Mouse (Mus musculus): ENCODE measurements around the gene Carmil2.
A peak's percentile ranks its signal among the peaks of the same experiment; 100 is the strongest.

The Carmil2 gene

DNA sequence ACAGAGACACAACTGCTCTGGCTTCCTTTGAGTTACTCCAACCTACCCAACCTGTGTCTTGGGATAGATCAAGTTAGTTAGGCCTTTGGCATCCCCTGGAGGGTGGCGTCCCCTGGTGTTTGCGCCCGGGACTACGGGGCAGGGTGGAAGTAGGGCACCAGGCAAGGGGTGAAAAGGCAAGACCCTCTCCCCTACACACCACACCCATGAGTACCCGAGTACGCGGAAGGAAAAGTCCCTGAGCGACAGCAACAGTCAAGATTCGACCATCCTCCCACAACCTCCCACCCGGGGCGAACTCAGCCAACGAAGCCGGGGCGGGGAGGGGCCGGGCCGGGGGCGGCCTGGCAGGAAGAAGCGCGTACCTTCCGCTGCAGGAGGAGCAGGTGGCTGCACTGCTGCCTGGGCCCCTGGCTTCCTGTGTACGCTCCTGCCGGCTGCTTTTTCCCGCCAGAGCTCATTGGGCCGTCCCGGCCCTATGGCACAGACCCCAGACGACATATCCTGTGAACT lies at the start of gene Carmil2:
TSS of gene Carmil2 (plus strand) at position 479 of the 513 bp plus-strand sequence.
- peak; percentile 69 for DNase-seq (ENCODE audit: low spot score)

DNA sequence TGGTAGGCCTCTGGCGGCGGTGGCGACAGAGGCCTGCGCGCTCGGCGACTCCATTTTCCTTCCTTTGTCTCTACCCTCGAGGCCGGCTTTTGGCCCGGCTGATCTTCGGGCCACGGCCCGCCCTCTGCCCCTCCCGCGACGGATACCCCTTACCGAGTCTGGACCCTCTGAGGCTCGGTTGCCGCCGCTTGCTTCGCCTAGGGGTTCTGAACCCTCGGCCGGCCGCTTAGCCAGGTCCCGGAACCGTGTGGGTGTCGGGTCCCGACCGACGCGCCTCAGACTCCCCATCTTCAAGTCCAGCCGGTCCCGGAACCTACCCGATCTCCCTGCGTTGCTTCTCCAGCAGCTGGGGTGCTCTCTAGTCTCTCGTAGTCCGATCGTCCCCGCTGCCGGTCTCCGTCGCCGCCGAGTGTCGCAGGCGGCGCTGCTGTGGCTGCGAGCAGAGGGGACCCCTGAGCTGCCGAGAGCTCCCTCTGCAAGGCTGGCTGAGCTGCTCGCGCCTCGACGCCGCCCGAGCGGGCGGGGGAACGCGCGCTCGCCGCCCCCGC lies 49.0 kb upstream of the Carmil2 start, which contains the start of gene Agrp:
TSS of gene Agrp (minus strand) at position 431 of the 548 bp plus-strand sequence.
- no peak for DNase-seq (ENCODE audit: low spot score)

DNA sequence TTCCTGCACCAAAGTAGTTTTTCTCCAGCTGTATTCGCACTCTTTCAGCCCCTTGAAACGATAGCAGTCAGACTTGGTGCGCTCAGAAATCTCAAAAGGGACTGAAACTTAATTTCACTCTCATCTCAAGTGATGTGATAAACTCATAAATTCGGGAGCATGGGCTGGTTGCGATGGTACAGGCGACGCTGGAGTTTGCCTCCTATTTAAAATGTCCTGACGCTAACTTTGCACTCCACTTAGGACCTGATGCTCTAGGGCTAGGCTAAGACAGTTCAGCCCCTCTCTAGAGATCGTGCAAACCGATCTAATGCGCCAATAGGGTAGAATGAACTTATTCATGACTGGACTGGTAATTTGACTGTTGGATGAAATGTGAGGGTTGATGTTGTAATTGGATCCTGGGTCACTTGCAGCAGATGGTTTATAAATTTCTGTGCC lies 48.5 kb upstream of the Carmil2 start:
- DNase-seq (ENCODE audit: low spot score): no peak

DNA sequence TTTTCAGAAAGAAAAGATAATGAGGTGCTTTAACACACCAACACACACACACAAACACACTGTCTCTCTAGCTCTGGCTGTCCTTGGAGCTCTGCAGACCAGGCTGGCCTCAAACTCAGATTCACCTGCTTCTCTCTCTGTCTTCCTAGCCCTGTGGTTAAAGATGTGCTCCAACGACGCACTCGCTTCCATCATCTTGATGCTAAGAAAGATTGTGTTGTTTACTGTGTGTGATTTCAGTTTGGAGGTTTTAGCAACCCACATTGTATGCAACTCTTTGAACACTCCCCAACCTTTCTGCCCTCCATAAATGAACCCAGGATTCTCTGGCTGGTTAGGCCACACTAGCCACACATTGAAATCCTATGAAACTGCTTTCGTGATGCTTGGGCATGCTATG lies 47.6 kb upstream of the Carmil2 start:
- no peak for DNase-seq (ENCODE audit: low spot score)

DNA sequence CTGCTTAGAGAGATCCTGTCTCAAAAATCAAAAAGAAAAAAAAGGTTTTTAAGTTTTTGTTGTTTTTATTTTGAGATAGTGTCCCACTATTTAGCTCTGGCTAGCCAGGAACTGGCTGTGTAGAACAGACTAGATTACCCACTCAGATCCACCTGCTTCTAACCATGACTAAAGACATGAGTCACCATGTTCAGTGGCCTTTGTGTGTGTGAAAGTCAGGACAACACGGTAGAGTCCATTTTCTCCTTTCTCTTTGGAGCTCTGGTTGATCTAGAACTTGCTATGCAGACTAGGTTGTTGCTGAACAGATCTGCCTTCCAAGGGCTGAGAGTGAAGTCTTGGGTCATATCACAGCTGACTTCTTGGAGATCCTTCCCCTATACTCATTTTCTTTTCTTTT lies 46.2 kb upstream of the Carmil2 start:
- DNase-seq (ENCODE audit: low spot score): no peak

DNA sequence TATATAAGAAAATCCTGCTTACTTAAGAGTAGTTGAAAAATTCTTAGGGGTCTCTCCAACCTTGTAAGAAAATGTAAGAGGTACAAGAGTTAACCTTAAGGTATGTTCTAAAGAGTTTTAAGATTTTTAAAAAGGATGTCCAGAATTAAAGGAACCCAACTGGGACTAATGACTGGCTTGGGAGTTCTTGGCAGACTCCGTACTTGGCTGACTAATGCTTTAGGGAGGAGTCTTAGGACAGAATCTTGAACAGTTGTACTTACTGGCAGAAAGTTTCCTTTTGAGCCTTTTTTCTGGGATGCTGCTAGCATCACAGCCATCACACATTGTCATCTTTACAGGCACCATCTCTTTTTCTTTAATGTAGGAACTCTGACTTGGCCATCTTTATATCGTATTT lies 45.6 kb upstream of the Carmil2 start:
- DNase-seq (ENCODE audit: low spot score): no peak

DNA sequence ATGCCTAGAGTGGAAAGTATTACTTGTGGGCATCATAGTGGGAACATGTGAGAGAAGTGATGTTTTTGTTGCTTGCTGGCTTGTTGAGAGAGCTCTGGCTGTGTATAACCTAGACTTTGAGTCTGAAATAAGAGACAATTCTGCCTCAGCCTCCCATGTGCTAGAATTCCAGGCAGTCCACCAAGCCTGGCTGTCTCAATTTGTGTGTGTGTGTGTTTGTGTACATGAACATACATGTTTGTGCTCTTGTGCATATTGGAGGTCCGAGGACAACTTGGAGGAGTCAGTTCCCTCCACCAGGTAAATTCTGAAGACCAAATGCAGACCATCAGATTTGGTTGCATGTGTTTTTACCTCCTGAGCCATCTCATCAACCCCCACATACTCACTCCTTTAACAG lies 40.9 kb upstream of the Carmil2 start:
- DNase-seq (ENCODE audit: low spot score): no peak

DNA sequence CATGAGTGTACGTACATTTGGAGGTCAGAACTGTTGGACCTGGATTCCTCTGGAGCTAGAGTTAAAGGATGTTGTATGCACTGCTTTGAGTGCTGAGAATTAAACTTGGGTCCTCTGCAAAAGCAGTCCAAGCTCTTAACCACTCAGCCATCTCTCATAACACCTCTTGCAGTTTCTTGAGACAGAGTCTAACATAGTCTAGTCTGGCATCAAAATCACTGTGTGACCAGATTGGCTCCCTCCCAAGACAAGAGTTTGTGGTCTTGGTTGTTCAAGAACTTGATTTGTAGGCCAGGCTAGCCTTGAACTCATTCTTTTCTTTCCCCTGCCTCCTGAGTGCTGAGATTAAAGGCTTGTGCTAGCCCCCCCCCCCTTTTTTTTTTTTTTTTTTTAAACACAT lies 37.1 kb upstream of the Carmil2 start:
- no peak for DNase-seq (ENCODE audit: low spot score)

DNA sequence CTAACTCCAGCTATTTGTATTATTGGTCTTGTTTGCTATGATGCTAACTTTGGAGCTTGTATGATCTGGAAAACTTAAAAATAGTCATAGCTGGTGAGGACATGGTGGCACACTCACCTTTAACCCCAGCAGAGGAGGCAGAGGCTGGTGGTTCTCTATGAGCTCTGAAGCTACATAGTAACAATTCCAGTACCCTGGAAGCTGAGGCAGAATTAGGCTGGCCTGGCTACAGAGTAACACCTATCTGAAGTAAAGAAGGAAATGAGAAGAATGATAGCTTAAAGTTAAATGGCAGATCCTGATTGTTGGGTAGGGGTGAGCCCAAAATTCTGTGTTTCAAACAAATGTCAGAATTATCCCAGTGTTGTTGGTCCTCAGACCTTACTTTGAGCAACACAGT lies 28.4 kb upstream of the Carmil2 start:
- no peak for DNase-seq (ENCODE audit: low spot score)

DNA sequence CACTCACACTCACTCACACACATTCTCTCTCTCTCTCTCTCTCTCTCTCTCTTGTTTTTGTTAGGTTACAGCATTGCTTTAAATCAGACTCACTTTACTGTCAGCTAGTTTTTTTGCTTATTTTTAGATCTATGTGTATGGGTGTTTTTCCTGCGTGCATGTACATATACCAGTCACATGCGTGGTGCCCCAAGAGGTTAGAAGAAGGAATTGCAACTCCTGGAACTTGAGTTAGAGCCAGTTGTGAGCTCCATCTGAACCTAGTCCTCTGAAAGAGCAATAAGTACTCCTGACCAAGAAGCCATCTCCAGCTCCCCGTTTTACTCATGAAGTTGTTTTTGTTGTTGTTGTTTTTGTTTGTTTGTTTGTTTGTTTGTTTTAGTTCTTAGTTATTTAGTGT lies 24.9 kb upstream of the Carmil2 start:
- no peak for DNase-seq (ENCODE audit: low spot score)

DNA sequence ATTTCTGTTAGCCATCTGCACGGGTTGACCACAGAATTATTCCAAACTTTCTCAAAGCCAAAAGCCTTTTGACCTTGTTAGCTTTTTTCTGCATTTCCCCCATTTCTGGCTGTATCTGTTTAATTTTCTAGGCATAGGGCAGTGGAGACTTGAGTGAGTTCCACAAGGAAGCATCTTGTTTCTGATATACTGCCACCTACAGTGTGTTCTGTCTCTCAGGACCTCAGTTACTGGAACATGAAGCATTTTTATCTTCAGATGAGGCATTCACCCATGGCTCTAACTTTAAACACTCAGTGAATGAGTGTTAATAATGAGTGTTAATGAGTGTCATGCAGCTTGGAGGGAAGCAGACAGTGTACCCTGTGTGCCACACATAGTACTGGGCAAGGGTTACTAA lies 8.2 kb upstream of the Carmil2 start:
- DNase-seq (ENCODE audit: low spot score): no peak

DNA sequence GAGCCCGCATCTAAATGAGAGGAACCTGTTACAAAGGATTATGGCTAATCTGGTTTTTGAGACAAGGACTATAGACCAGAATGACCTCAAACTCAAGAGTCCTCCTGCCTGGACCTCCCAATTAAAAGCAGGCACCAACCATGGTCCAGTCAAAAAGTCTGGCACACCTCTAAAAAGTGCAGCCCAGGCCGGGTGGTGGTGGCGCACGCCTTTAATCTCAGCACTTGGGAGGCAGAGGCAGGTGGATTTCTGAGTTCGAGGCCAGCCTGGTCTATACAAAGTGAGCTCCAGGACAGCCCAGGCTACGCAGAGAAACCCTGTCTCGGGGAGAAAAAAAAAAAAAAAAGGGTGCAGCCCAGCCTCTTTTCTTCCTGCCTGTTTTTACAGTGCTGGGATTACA lies 749 bp upstream of the Carmil2 start:
- no peak for DNase-seq (ENCODE audit: low spot score)

DNA sequence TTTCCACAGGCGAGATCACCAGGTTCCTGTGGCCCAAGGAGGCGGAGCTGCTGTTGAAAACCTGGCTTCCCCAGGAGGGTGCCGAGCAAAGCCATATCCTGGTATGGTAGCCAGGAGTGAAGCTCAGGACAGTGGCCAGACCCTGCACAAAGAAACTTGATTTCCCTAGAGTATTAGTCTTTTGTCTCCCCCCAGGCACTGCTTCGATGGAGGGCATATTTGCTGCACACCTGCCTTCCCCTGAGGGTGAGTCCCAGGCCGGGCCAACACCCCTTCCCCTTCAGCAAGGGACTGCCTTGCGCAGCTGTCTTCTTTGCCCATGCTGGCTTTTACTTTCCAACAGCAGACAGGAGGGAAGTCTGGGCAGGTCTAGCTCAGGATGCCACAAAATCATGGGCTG lies 477 bp downstream of the Carmil2 start:
- no peak for DNase-seq (ENCODE audit: low spot score)

DNA sequence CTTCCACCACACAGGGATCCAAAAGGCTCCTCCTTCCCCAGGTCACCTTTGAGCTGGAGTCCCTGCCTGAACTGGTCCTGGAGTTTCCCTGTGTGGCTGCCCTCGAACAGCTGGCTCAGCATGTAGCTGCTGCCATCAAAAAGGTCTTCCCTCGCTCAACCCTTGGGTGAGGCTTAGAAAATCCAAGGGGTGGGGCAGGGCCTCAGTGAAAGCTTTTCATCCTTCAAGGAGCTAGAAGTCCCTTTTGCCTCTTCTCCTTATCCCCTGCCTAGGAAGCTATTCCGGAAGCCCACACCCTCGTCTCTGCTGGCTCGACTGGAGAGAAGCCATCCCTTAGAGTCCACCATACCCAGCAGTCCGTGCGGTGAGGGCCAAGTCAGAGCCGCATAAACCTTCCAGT lies 1.4 kb downstream of the Carmil2 start:
- no peak for DNase-seq (ENCODE audit: low spot score)

DNA sequence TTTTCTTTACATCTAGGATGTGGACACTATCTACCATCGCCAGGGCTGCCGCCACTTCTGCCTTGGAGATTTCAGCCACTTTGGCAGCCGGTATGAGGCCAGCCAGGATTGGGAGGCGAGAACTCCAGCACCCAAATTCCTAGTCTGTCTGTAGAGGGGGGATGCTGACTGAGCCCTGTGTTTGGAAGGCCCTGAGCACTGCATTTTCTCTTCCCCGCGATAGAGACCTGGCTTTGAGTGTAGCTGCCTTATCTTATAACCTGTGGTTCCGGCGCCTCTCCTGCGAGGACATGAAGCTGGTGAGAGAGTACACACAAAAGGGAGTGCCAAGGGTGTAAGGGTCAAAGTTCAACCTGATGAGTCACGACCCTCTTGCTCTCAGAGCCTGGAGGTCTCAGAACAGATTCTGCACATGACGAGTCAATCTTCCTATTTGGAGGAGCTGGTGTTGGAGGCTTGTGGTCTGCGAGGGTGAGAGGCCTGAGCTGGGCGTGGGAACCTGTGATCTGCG lies 2.2 kb downstream of the Carmil2 start:
- no peak for DNase-seq (ENCODE audit: low spot score)

DNA sequence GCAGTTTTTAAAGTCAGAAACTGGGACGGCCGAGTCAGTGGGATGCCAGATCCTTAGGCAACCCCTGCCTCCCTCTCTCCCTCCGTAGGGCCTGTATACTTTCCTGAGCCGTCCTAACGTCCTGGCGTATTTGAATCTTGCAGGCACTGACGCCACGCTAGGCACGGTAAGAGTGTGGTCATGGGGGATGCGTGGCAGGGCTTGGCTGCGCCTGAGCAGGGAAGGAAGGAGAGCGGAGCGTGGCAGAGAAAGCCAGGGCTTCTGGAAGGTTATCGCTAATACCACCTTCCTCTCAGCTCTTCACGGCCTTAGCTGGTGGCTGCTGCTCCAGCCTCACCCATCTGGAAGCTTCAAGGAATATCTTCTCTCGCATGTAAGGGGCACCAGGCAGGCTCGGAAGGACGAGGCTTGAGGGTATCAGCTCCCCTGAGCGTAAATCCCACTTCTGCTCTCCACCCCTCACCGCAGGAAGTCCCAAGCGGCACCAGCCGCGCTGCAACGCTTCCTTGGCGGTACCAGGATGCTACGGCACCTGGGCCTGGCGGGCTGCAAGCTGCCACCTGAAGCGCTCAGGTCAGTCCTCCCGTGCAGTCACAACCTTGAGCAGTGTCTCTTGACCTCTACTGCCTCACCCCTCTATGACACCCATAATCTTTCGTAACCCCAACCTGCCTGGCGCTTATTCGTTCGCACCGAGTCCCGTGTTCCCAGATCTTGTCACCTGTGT lies 3.3 kb downstream of the Carmil2 start:
- DNase-seq (ENCODE audit: low spot score): no peak

DNA sequence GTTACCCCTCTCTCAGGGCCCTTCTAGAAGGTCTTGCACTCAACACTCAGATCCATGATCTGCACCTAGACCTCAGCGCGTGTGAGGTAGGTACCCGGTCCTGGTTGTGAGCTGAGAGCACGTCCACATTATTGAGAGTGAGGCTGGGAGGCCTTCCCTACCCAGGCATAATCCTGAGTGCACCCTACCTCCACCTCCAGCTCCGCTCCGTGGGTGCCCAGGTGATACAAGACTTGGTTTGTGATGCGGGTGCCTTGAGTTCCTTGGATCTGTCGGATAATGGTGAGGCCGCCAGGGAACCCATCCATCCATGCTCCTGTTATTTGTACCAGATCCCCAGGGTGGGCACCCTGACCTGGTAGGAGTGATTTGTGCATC lies 3.9 kb downstream of the Carmil2 start:
- DNase-seq (ENCODE audit: low spot score): no peak

DNA sequence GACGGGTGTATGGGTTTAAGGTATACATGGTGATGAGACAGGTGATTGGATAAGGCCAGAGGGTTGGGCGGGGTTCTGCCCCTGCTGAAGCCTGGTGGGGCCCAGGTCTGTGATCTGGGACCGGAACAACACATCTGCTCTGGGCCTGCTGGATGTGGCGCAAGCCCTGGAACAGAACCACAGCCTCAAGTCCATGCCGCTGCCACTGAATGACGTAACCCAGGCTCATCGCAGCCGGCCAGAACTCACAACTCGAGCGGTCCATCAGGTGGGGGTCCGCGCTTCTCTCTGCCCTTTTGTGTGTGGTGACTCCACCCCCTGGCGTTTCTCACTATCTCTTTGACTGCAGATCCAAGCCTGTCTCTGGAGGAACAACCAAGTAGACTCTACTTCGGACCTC lies 4.9 kb downstream of the Carmil2 start:
- DNase-seq (ENCODE audit: low spot score): no peak

DNA sequence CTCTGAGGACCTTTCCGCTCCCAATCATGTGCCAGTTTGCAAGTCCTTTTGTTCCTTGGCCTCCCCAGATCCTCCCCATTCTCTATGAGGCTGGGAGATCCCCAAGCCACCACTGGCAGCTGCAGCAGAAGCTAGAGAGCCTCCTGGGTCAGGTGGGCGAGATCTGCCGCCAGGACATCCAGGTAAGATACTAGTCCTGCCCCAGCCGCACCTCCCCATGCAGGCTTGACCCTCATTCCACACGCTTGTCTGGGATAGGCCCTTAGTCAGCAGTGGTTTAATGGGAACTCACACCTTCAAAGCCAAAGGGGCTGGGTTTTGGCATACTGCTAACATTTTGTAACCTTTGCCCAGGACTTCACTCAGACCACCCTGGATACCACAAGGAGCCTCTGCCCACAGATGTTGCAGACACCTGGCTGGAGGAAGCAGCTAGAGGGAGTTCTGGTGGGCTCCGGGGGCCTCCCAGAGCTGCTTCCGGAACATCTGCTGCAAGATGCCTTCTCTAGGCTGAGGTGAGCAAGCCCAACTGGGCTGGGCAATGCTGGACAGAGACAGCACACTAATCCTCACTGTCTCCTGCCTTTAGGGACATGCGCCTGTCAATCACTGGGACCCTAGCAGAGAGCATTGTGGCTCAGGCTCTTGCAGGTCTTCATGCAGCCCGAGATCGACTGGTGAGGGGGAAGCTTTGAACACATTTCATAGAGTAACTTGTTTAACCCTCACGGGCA lies 6.5 kb downstream of the Carmil2 start:
- DNase-seq (ENCODE audit: low spot score): no peak

DNA sequence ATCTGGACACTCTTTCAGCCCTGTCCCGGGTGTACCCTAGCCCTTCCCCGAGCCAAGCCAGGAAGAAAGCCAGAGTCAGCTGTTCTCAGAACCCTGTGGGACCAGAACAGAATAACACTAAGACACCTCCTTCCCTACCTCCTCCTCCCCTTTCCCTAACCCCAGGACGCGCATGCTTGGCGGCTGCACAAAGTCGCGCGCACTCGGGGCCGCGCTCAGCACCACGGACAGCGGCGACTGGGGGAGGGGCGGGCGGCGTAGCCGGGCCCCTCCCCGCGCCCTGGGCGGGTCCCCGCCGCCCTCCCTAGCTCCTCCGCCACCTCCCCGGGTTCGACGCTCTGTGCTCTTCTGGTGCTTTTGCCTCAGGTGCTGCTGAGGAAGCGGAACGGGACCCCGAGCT lies 7.6 kb downstream of the Carmil2 start:
- DNase-seq (ENCODE audit: low spot score): no peak

DNA sequence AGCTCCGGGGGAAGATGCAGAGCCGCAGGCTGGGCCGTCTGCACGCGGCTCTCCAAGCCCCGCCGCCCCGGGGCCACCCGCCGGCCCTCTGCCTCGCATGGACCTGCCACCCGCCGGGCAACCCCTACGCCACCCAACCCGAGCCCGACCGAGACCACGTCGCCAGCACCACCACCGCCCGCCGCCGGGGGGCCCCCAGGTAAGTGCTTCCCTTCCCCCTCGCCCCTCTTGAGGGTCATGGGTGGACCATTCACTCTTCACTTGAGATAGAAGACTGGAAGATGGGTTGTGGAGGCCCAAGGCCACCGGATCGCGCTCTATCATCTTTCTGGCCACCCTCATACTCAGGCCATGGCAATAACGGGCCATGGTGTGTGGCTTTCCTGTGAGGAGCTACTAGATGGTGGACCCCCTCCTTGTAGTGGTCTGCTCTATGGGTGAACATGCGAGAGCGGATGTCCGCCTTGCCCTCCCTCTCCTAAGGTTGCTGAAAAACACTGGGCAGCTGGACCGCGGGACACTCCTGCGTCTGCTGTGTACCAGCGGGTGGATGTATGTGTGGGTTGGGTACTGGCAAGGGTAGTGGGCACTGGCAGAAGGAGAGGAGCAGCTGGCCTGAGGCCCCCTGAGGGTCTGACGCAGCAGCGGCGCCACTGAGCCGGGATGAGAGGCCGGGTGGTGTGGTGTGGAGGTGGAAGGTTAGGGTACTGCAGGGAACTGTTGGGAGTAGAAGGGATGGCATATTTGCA lies 8.2 kb downstream of the Carmil2 start:
- DNase-seq (ENCODE audit: low spot score): no peak

DNA sequence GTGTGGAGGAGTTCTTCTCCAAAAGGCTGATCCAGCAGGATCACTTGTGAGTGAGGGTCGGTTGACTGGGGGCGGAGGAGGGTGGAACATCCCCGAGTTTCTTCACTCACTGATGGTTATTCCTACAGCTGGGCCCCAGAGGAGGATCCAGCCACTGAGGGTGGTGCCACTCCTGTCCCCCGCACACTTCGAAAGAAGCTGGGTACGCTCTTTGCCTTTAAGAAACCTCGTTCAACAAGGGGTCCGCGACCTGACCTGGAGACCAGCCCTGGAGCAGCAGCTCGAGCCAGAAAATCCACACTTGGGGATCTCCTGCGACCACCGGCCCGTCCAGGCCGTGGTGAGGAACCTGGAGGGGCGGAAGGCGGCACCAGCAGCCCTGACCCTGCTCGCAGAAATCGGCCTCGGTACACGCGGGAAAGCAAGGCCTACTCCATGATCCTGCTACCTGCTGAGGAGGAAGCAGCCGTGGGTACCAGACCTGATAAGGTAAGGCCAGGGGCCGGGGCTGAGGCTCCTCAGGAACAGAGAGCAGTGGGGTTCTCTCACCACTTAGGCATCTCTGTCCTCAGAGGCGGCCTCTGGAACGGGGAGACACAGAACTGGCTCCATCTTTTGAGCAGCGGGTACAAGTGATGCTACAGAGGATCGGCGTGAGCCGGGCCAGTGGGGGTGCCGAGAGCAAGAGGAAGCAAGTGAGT lies 9.2 kb downstream of the Carmil2 start:
- DNase-seq (ENCODE audit: low spot score): no peak

Measured in spleen, adult 12 weeks (tissue).